Mouse (Mus musculus) heart, embryonic 14.5 days (tissue): Measurements from ENCODE around the gene Sebox. TPM values are rescaled to one million over a fixed set of nuclear protein-coding genes. Genes with fewer than 3 reads are reported as not detected.

ENCODE experiments used
- ATAC-seq: fragments of 200-750 bp; cut with Nextera tagmentation; 2 replicates; pipeline ENCODE4 v1.8.0; 2017; ENCODE audit warnings: low read depth, moderate TSS enrichment; ENCODE audit not compliant: insufficient number of reproducible peaks, insufficient read depth, low FRiP score
- H3K27ac ChIP-seq, 2 experiments: fragments of 200-500 bp in 1 of 2; fragments of 300-500 bp in 1 of 2; sonication (generic) in 1 of 2; replicated peaks in 1 of 2; 2 replicates each; pipeline ENCODE4 v1.5.1; 2012 to 2014; ENCODE audit warnings: low read depth in 2 of 2, low read length in 2 of 2, control low read depth in 1 of 2, mild to moderate bottlenecking in 1 of 2, mixed read lengths in 1 of 2; ENCODE audit not compliant: control insufficient read depth in 1 of 2, insufficient read depth in 1 of 2
- H3K27me3 ChIP-seq: fragments of 300-500 bp; sonication (generic); 2 replicates; pipeline ENCODE4 v1.6.1; 2014; ENCODE audit warnings: mild to moderate bottlenecking, low read length, control low read depth; ENCODE audit not compliant: control insufficient read depth, insufficient read depth
- H3K36me3 ChIP-seq: fragments of 300-500 bp; sonication (generic); 2 replicates; pipeline ENCODE4 v1.6.1; 2014; ENCODE audit warnings: mild to moderate bottlenecking, control low read depth, low read length, mixed read lengths; ENCODE audit not compliant: control insufficient read depth, insufficient read depth
- H3K4me1 ChIP-seq, 2 experiments: fragments of 200-500 bp in 1 of 2; fragments of 300-500 bp in 1 of 2; sonication (generic) in 1 of 2; 2 replicates each; pipeline ENCODE4 v1.6.1; 2012 to 2014; ENCODE audit warnings: low read length in 2 of 2, control low read depth in 1 of 2, mixed read lengths in 1 of 2; ENCODE audit not compliant: control insufficient read depth in 2 of 2, insufficient read depth in 2 of 2
- H3K4me2 ChIP-seq: fragments of 300-500 bp; sonication (generic); 2 replicates; pipeline ENCODE4 v1.6.1; 2014; ENCODE audit warnings: mild to moderate bottlenecking, low read length
- H3K4me3 ChIP-seq, 2 experiments: fragments of 200-500 bp in 1 of 2; fragments of 300-500 bp in 1 of 2; sonication (generic) in 1 of 2; 2 replicates each; pipeline ENCODE4 v1.5.1; 2012 to 2014; ENCODE audit warnings: low read length in 2 of 2, mild to moderate bottlenecking in 2 of 2, control low read depth in 1 of 2, low read depth in 1 of 2, moderate library complexity in 1 of 2; ENCODE audit not compliant: control insufficient read depth in 1 of 2, insufficient read depth in 1 of 2
- H3K9ac ChIP-seq: fragments of 300-500 bp; sonication (generic); 2 replicates; pipeline ENCODE4 v1.6.1; 2014; ENCODE audit warnings: mild to moderate bottlenecking, low read length
- H3K9me3 ChIP-seq: fragments of 300-500 bp; sonication (generic); 2 replicates; pipeline ENCODE4 v1.6.1; 2016; ENCODE audit warnings: low read length, control low read depth; ENCODE audit not compliant: control insufficient read depth
- WGBS: fragments of 180-500 bp; shearing (Covaris S2); extraction: QIAGEN DNeasy Blood & Tissue Kit; methylation state at CpG from one replicate; pipeline ENCODE4 v1.1.7; 2014; 5-methylcytosine and 5-hydroxymethylcytosine counted together
- polyA plus RNA-seq: library from polyadenylated mRNA; unstranded; fragments of >200 nt; fragmentation: Nextera tagmentation; extraction: Ambion mirVana; gene quantifications from 2 replicates; pipeline ENCODE4 v1.2.1, GENCODE M21; 2014

Gene Sebox
- not detected in 2 replicates for polyA plus RNA-seq

DNA sequence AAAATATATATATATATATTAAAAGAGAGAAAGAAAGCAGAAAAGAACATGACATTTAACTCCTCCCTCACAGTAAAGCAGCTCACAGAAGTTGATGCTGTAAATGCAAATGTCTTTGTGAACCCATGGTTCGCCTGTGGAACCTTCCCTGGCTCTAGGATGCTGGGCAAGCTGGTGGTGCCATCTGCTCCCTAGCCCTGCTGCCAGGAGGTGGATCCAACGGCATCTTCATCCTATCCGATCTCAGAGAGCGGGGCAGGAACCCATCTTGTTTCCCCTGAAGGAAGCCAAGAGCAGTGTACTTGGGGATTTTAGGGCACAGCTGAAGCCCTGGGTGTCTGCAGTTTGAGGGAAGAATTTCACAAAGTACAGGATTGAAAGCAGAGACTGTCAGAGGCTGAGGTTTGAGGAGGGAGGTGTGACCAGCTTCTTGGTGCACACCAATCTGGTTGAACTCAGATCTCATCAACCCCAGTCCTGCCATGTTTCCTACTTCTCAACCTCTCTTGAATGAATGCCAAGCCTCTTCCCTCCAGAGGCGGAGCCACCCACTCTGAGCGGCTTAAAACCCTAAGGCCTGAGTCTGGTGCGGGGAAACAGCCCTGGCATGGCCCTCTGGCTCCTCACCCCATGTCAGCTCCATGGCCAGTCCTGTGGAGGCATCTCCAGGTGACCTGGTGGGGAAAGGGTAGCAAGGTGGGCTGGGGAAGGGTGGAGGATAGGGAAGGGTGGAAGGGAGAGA is at the start of gene Sebox:
Gene Sebox (plus strand): TSS at position 539 of the 742 bp plus-strand sequence.
- H3K27ac ChIP-seq, result no peak within 1 kb of the TSS

DNA sequence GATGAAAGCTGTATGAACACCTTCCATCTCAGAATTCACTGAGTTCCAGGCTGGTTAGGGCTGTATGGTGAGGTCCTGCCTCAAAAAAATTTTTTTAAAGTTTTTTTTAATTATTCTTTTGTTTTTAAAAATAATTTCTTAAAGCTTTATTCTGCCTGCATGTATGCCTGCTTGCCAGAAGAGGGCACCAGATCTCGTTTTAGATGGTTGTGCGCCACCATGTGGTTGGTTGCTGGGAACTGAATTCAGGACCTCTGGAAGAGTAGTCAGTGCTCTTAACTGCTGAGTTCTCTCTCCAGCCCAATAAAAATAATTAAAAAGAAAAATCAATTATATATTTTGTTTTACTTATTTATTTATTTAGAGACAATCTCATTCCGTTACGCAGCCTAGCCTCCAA is 49.6 kb upstream of the Sebox start:
- ATAC-seq, result no peak
- Histone ChIP-seq H3K4me1 (no peaks in the 10 kb centered on the region; a peak in 1 of 4 replicates), H3K9ac (no peak overlapping the region), H3K27ac (no peak overlapping the region), H3K27me3 (no peaks in the 10 kb centered on the region), H3K36me3 (no peaks in the 10 kb centered on the region), H3K9me3 (peaks cover 2% of the 10 kb centered on the region; the same call in 1 of the 2 replicates), H3K4me2 (no peak overlapping the region), H3K4me3 (no peak overlapping the region)
- WGBS, result 10% methylated on average over 4 of the region's 4 CpGs

More for the DNA sequence above, at the start of gene Sebox:
- Histone ChIP-seq H3K4me1 (no peaks in the 10 kb centered on the region; a peak in 1 of 4 replicates), H3K9me3 (no peaks in the 10 kb centered on the region), H3K9ac (no peak within 1 kb of the TSS), H3K4me2 (no peak within 1 kb of the TSS), H3K27me3 (peaks cover 32% of the 10 kb centered on the region), H3K4me3 (no peak within 1 kb of the TSS), H3K36me3 (peaks cover 26% of the 10 kb centered on the region)
- no peak for ATAC-seq
- WGBS, result 55% methylated on average over 7 of the region's 7 CpGs

DNA sequence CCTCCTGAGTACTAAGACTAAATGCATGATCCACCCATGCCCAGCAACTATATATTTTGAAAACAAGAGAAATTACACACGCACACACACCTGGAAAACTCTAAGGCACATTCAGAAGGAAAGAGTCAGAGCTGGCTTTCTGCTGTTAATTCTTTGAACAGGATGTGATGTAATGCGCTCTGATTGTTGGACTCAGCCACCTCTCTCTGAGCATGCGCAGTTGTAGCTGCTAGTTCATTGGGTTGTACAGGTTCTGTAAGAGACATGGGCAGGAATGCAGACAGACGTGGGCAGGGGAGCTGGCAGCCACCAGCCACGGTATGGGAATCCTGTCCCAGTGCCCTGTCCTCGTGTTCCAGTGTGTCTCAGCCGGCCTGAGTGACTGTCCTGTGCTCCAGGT is 49.0 kb upstream of the Sebox start:
- peaks cover 2% of the 10 kb centered on the region; the same call in 1 of the 2 replicates for H3K9me3 ChIP-seq
- no peaks in the 10 kb centered on the region for H3K36me3 ChIP-seq
- ATAC-seq, result no peak
- no peak overlapping the region for H3K9ac ChIP-seq
- H3K27ac ChIP-seq, result no peak overlapping the region
- H3K4me3 ChIP-seq, result no peak overlapping the region
- H3K27me3 ChIP-seq, result no peaks in the 10 kb centered on the region
- WGBS, result 69% methylated on average over 7 of the region's 7 CpGs
- H3K4me1 ChIP-seq, result no peaks in the 10 kb centered on the region; a peak in 1 of 4 replicates
- no peak overlapping the region for H3K4me2 ChIP-seq

DNA sequence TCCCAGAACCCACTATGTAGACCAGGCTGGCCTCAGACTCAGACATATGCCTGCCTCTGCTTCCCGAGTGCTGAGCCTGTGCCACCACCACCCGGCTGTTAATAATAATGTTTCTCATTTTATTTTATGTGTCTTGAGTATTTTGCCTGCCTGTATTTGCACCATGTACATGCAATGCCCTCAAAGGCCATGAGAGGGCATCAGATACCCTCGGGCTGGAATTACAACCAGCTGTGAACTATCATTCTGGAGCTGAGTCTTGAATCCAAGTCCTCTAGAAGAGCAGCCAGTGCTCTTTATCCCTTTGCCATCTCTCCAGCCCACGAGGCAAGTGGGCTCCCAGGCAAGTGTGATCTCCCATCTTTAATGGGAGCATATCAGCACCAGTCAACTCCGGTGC is 47.9 kb upstream of the Sebox start:
- Histone ChIP-seq H3K27ac (no peak overlapping the region), H3K27me3 (no peaks in the 10 kb centered on the region), H3K4me2 (no peak overlapping the region), H3K9ac (no peak overlapping the region), H3K36me3 (no peaks in the 10 kb centered on the region), H3K9me3 (peaks cover 2% of the 10 kb centered on the region; the same call in 1 of the 2 replicates), H3K4me3 (no peak overlapping the region), H3K4me1 (no peaks in the 10 kb centered on the region; a peak in 1 of 4 replicates)
- ATAC-seq, result no peak
- WGBS, result 27% methylated on average over 5 of the region's 5 CpGs

DNA sequence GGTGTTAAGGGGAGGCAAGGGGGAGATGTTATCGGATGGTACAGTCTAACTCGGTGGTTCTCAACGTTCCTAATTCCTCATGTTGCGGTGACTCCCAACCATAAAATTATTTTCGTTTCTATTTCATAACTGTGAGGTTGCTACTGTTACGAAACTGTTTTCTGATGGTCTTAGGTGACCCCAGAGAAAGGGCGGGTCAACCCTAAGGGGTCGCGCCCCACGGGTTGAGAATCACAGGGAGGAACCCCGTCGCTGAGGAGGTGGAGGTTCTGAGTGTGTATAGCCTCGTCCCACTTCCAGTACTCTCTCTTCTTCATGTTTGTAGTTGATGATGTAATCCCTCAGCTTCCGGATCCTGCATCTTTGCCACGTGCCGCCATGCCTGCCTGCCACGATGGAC is 44.5 kb upstream of the Sebox start:
- no peak overlapping the region for H3K4me3 ChIP-seq
- no peak for ATAC-seq
- H3K27ac ChIP-seq, result no peak overlapping the region
- no peak overlapping the region for H3K4me2 ChIP-seq
- H3K9me3 ChIP-seq, result peaks cover 7% of the 10 kb centered on the region; the same call in 1 of the 2 replicates
- H3K4me1 ChIP-seq, result peaks cover 0 to 3% of the 10 kb centered on the region in 2 experiments; a peak in 2 of 4 replicates
- WGBS, result 80% methylated on average over 17 of the region's 17 CpGs
- H3K27me3 ChIP-seq, result no peaks in the 10 kb centered on the region
- H3K9ac ChIP-seq, result no peak overlapping the region
- H3K36me3 ChIP-seq, result no peaks in the 10 kb centered on the region

DNA sequence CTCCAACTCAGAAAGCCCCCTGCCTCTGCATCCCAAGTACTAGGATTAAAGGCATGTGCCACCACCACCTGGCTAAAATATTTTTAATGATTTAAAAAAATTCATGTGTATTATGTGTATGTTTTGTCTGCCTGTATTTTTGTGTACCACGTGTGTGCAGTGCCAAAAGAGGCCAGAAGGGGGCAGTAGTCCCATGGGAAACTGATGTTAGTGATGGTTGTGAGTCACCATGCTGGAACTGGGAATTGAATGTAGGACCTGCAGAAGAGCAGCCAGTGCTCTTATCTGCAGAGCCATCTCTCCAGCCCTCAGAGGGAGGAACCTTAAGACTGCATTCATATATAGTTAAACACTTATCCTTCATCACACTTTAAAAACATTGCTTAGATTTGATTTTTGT is 41.4 kb upstream of the Sebox start:
- H3K4me1 ChIP-seq, result peaks cover 11 to 15% of the 10 kb centered on the region in 2 experiments
- WGBS, result 79% methylated on average over 1 of the region's 1 CpGs
- H3K27ac ChIP-seq, result no peak overlapping the region
- H3K9ac ChIP-seq, result no peak overlapping the region
- no peaks in the 10 kb centered on the region for H3K36me3 ChIP-seq
- no peak for ATAC-seq
- peaks cover 5% of the 10 kb centered on the region; the same call in 1 of the 2 replicates for H3K9me3 ChIP-seq
- no peaks in the 10 kb centered on the region for H3K27me3 ChIP-seq
- no peak overlapping the region for H3K4me3 ChIP-seq
- no peak overlapping the region for H3K4me2 ChIP-seq

DNA sequence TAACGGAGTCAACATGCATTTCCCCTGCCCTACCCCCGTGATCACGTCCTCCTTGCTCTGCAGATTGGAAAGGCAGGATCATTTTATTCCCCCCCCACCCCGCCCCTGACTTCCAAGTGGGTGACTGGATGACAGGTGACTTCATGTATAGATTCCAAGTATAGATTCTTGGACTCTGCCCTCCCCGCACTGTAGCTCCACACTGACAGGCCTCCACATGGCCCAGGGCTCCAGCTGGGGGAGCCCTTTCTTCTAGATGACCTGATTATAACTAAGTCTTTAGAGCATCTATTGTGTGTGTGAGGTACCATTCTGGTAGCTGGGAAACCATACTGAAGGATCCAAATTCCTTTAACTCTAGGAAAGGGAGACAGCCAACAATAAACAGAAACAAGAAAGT is 40.6 kb upstream of the Sebox start:
- peaks cover 5% of the 10 kb centered on the region; the same call in 1 of the 2 replicates for H3K9me3 ChIP-seq
- H3K27ac ChIP-seq, result no peak overlapping the region
- H3K4me1 ChIP-seq, result peaks cover 15 to 16% of the 10 kb centered on the region in 2 experiments
- no peak overlapping the region for H3K4me2 ChIP-seq
- H3K9ac ChIP-seq, result no peak overlapping the region
- no peaks in the 10 kb centered on the region for H3K36me3 ChIP-seq
- no peaks in the 10 kb centered on the region for H3K27me3 ChIP-seq
- WGBS, result 79% methylated on average over 5 of the region's 5 CpGs
- H3K4me3 ChIP-seq, result no peak overlapping the region
- ATAC-seq, result no peak
